In genomic region chr11:20869927-20870326, GRCm38 (mm10) we compare ENCODE assay signal across 24 mouse cellular contexts. TPM values are rescaled to one million over a fixed set of nuclear protein-coding genes. Genes with fewer than 3 reads are reported as not detected.
A peak's percentile ranks its signal among the peaks of the same experiment; 100 is the strongest.
DNase-seq lines count a peak whose midpoint lies in the region; ATAC-seq and TF ChIP-seq lines count a peak whose summit lies in the region.
"Had no signal": no experiment of that assay in that cellular context is flagged by ENCODE, and none has a peak within 500 bp of the region (broad histone marks: within the 10 kb centered on the region; RNA-seq: fewer than 3 reads in every experiment).

No protein-coding gene starts in this region.

- no peaks in the 10 kb centered on the region for H3K4me1 ChIP-seq in liver, postnatal 0 days (ENCODE audit: insufficient read depth)
- H3K4me1 ChIP-seq in liver, embryonic 13.5 days (replicated peaks) = peaks cover 6% of the 10 kb centered on the region
- H3K4me1 ChIP-seq in stomach, postnatal 0 days (replicated peaks; ENCODE audit: control insufficient read depth, insufficient read depth) = no peaks in the 10 kb centered on the region
- H3K4me1 ChIP-seq: embryonic facial prominence, embryonic 13.5 days; forebrain, embryonic 13.5 days; hindbrain, embryonic 12.5 days had no signal

- no peak overlapping the region for H3K4me3 ChIP-seq in liver, postnatal 0 days (ENCODE audit: low read depth, low read length)
- H3K4me3 ChIP-seq in liver, embryonic 13.5 days (replicated peaks) = no peak overlapping the region
- no peak overlapping the region for H3K4me3 ChIP-seq in stomach, postnatal 0 days (ENCODE audit: low read depth, low read length)
- no peak overlapping the region for H3K4me3 ChIP-seq in left cerebral cortex, adult 2 months
- H3K4me3 ChIP-seq: embryonic facial prominence, embryonic 13.5 days; forebrain, embryonic 13.5 days; heart, embryonic 10.5 days; hindbrain, embryonic 12.5 days had no signal

- no peak for TF ChIP-seq EP300 in liver, postnatal 0 days (IDR thresholded peaks at IDR 0.05; ENCODE audit: low read depth)
- peak; percentile 80 for TF ChIP-seq EP300 in stomach, postnatal 0 days (optimal IDR thresholded peaks at IDR 0.05)

- 52% methylated on average over 2 of the region's 2 CpGs for WGBS in liver, postnatal 0 days (ENCODE audit: insufficient replicate concordance)
- 16% methylated on average over 2 of the region's 2 CpGs for WGBS in liver, embryonic 13.5 days (ENCODE audit: insufficient replicate concordance)
- 68% methylated on average over 2 of the region's 2 CpGs for WGBS in stomach, postnatal 0 days

- DNase-seq in liver (peak; percentile 25), NIH3T3 (ENCODE audit: low read depth) (peak; percentile 49)
- no peak for DNase-seq in liver, postnatal 0 days
- DNase-seq in liver, embryonic 13.5 days = peak; percentile 6
- DNase-seq in stomach, postnatal 0 days (ENCODE audit: low spot score) = no peak
- no peak for DNase-seq in heart, adult 11 months
- DNase-seq in lung, postnatal 4 days = no peak
- no peak for DNase-seq in left cerebral cortex, adult 2 months (ENCODE audit: extremely low spot score in 1 of 2, low spot score in 2 of 2)
- DNase-seq: adrenal gland, adult 2 months; adrenal gland, postnatal 36 days; cerebellum, adult 11 months; cerebellum, adult 8-10 months; cerebellum, postnatal 14 days; forebrain, postnatal 0 days; gastrocnemius, postnatal 25 days; heart, adult 18-20 months; heart, postnatal 10 days; heart, postnatal 4 days had no signal

- no peak overlapping the region for H3K4me2 ChIP-seq in liver, postnatal 0 days (ENCODE audit: low read depth, low read length)
- H3K4me2 ChIP-seq in liver, embryonic 13.5 days = no peak overlapping the region
- no peak overlapping the region for H3K4me2 ChIP-seq in stomach, postnatal 0 days (replicated peaks; ENCODE audit: low read depth)
- H3K4me2 ChIP-seq: embryonic facial prominence, embryonic 13.5 days; forebrain, embryonic 13.5 days; hindbrain, embryonic 12.5 days had no signal

- H3K27me3 ChIP-seq in liver, postnatal 0 days (ENCODE audit: insufficient read depth, low read length) = no peaks in the 10 kb centered on the region
- peaks cover 1% of the 10 kb centered on the region; the same call in 1 of the 2 replicates for H3K27me3 ChIP-seq in liver, embryonic 13.5 days
- H3K27me3 ChIP-seq in stomach, postnatal 0 days (ENCODE audit: control insufficient read depth, insufficient read depth, low read length) = no peaks in the 10 kb centered on the region
- H3K27me3 ChIP-seq: embryonic facial prominence, embryonic 13.5 days; forebrain, embryonic 13.5 days; hindbrain, embryonic 12.5 days had no signal

- intact Hi-C loops in left cerebral cortex, adult 2 months (cut with DNase I) = no loop called here

- no peak overlapping the region for H3K27ac ChIP-seq in liver, postnatal 0 days (ENCODE audit: low read depth)
- no peak overlapping the region for H3K27ac ChIP-seq in liver, embryonic 13.5 days
- H3K27ac ChIP-seq in stomach, postnatal 0 days (replicated peaks) = no peak overlapping the region
- no peak overlapping the region for H3K27ac ChIP-seq in left cerebral cortex, adult 2 months
- H3K27ac ChIP-seq: embryonic facial prominence, embryonic 13.5 days; forebrain, embryonic 13.5 days; heart, embryonic 10.5 days; hindbrain, embryonic 12.5 days had no signal

- no peak overlapping the region for H3K9ac ChIP-seq in liver, postnatal 0 days (replicated peaks)
- H3K9ac ChIP-seq in liver, embryonic 13.5 days = no peak overlapping the region
- H3K9ac ChIP-seq in stomach, postnatal 0 days (ENCODE audit: low read length) = no peak overlapping the region
- H3K9ac ChIP-seq: embryonic facial prominence, embryonic 13.5 days; forebrain, embryonic 13.5 days; forebrain, postnatal 0 days; hindbrain, embryonic 12.5 days had no signal

- no peaks in the 10 kb centered on the region for H3K36me3 ChIP-seq in liver, postnatal 0 days (replicated peaks; ENCODE audit: insufficient read depth, low read length)
- H3K36me3 ChIP-seq in liver, embryonic 13.5 days = no peaks in the 10 kb centered on the region
- H3K36me3 ChIP-seq in stomach, postnatal 0 days (ENCODE audit: control insufficient read depth, insufficient read depth, low read length) = no peaks in the 10 kb centered on the region
- H3K36me3 ChIP-seq: embryonic facial prominence, embryonic 13.5 days; heart, embryonic 10.5 days; hindbrain, embryonic 12.5 days had no signal

- TF ChIP-seq CTCF in liver, postnatal 0 days (IDR thresholded peaks at IDR 0.05; ENCODE audit: low read depth) = no peak
- no peak for TF ChIP-seq CTCF in stomach, postnatal 0 days (IDR thresholded peaks at IDR 0.05; ENCODE audit: low read depth)
- no peak for TF ChIP-seq CTCF in left cerebral cortex, adult 2 months (IDR thresholded peaks at IDR 0.05)

- no peaks in the 10 kb centered on the region for H3K9me3 ChIP-seq in liver, postnatal 0 days (ENCODE audit: low read length)
- no peaks in the 10 kb centered on the region for H3K9me3 ChIP-seq in liver, embryonic 13.5 days (replicated peaks)
- no peaks in the 10 kb centered on the region for H3K9me3 ChIP-seq in stomach, postnatal 0 days (ENCODE audit: control insufficient read depth, low read length)
- H3K9me3 ChIP-seq: embryonic facial prominence, embryonic 13.5 days; forebrain, embryonic 13.5 days; heart, embryonic 10.5 days; hindbrain, embryonic 12.5 days had no signal

- ATAC-seq in liver, postnatal 0 days = no peak
- peak; percentile 69 for ATAC-seq in liver, embryonic 13.5 days (ENCODE audit: low read depth)
- no peak for ATAC-seq in stomach, postnatal 0 days (ENCODE audit: low FRiP score, low TSS enrichment)
- ATAC-seq: forebrain, embryonic 13.5 days; forebrain, postnatal 0 days; hindbrain, embryonic 16.5 days; inflammation-experienced regulatory T-cells, adult 6 months had no signal

RNA-seq across cellular contexts. Expression of gene Lgalsl, which starts 39.1 kb away (rescaled TPM):
- 14.9 and 15.3 TPM in 2 replicates for polyA plus RNA-seq in liver, postnatal 0 days (2015; fragmentation: Nextera tagmentation; extraction: Ambion mirVana)
- polyA plus RNA-seq in liver, embryonic 13.5 days (2015; fragmentation: Nextera tagmentation; extraction: Ambion mirVana) = 10.0 and 12.5 TPM in 2 replicates
- polyA plus RNA-seq in stomach, postnatal 0 days (2015; fragmentation: Nextera tagmentation; extraction: Ambion mirVana) = 85.2 and 94.2 TPM in 2 replicates
- total RNA-seq in left cerebral cortex, adult 2 months (2021) = 10 to 100 TPM; 80.7 to 86.3 TPM

Comparison
In these comparisons a context has a peak if more than half of its experiments do, and no peak if none do; other contexts are left out.
1. DNase-seq: peak in liver (single experiment), NIH3T3 (single experiment) and liver, embryonic 13.5 days (single experiment); none in liver, postnatal 0 days (single experiment), stomach, postnatal 0 days (single experiment), heart, adult 11 months (single experiment), lung, postnatal 4 days (0 of 2) and left cerebral cortex, adult 2 months (0 of 2).